Mouse (Mus musculus): ENCODE results near the gene Mrpl55.

- TF ChIP-seq POLR2A (IDR thresholded peaks at IDR 0.05; ENCODE audit: extremely low read depth, insufficient read depth, low read length) (no peak), CTCF (IDR thresholded peaks at IDR 0.05; ENCODE audit: low read depth, low read length) (no peak)
These were observed 20.0 kb downstream of the Mrpl55 start for GRCm38 (mm10) chr11:59222306-59222705.

Data from liver, adult 2 months (tissue).